Mouse (Mus musculus) limb, embryonic 13.5 days (tissue): ENCODE data around the gene Cxcl9. TPM values are rescaled to one million over a fixed set of nuclear protein-coding genes. Genes with fewer than 3 reads are reported as not detected.

Source experiments
- polyA plus RNA-seq: library from polyadenylated mRNA; unstranded; fragments of >200 nt; fragmentation: Nextera tagmentation; extraction: Ambion mirVana; gene quantifications from 2 replicates; pipeline ENCODE4 v1.2.1, GENCODE M21; 2015

Gene Cxcl9
- polyA plus RNA-seq, 1 experiment from 2014 or later: 0.76 TPM

Other genes starting within 250 kb of the Cxcl9 start
- gene G3bp2, start 244.4 kb downstream of the Cxcl9 start, polyA plus RNA-seq: 201 and 209 TPM in 2 replicates
- 50.1 and 53.2 TPM in 2 replicates for gene Uso1, start 190.1 kb downstream of the Cxcl9 start, polyA plus RNA-seq
- 0.39 TPM in 1 of 2 replicates, not detected in the other for gene U90926, start 112.7 kb downstream of the Cxcl9 start, polyA plus RNA-seq
- gene Ppef2, start 71.8 kb downstream of the Cxcl9 start, polyA plus RNA-seq: 0.06 and 0.13 TPM in 2 replicates
- 11.6 and 12.3 TPM in 2 replicates for gene Naaa, start 49.9 kb downstream of the Cxcl9 start, polyA plus RNA-seq
- gene Sdad1, start 17.6 kb downstream of the Cxcl9 start, polyA plus RNA-seq: 46.5 and 48.4 TPM in 2 replicates
- gene Art3, start 3.7 kb upstream of the Cxcl9 start, polyA plus RNA-seq: 5.2 and 5.5 TPM in 2 replicates
- 0.94 and 1.5 TPM in 2 replicates for gene Cxcl10, start 20.8 kb upstream of the Cxcl9 start, polyA plus RNA-seq
- 55.2 and 60.2 TPM in 2 replicates for gene Nup54, start 107.1 kb upstream of the Cxcl9 start, polyA plus RNA-seq
- gene Scarb2, start 178.8 kb upstream of the Cxcl9 start, polyA plus RNA-seq: 11.5 and 12.2 TPM in 2 replicates
- not detected in 2 replicates for gene Fam47e, start 227.0 kb upstream of the Cxcl9 start, polyA plus RNA-seq